ENCODE assay signal across 8 mouse cellular contexts in genomic region chr12:108275508-108275890, GRCm38 (mm10). TPM values are rescaled to one million over a fixed set of nuclear protein-coding genes. Genes with fewer than 3 reads are reported as not detected.
DNase-seq lines count a peak whose midpoint lies in the region; ATAC-seq and TF ChIP-seq lines count a peak whose summit lies in the region.

No protein-coding gene starts in this region.

- H3K4me2 ChIP-seq in heart, embryonic 14.5 days (ENCODE audit: low read length) = peak overlapping the region; percentile 92
- H3K4me2 ChIP-seq in liver, embryonic 11.5 days = peak overlapping the region; percentile 96
- peak overlapping the region; percentile 87 for H3K4me2 ChIP-seq in myocyte (ENCODE audit: low read depth)

- peaks cover 16% of the 10 kb centered on the region; the same call in 1 of the 2 replicates for H3K36me3 ChIP-seq in forebrain, embryonic 10.5 days (replicated peaks)
- no peaks in the 10 kb centered on the region for H3K36me3 ChIP-seq in heart, embryonic 14.5 days (ENCODE audit: control insufficient read depth, insufficient read depth, low read length)
- no peaks in the 10 kb centered on the region for H3K36me3 ChIP-seq in liver, embryonic 11.5 days (ENCODE audit: control insufficient read depth, insufficient read depth, low read length)
- H3K36me3 ChIP-seq in myocyte (ENCODE audit: control insufficient read depth, insufficient read depth) = no peaks in the 10 kb centered on the region

- peaks cover 27% of the 10 kb centered on the region for H3K4me1 ChIP-seq in brown adipose tissue, adult 24 weeks (ENCODE audit: control insufficient read depth, insufficient read depth, insufficient read length, low read length)
- H3K4me1 ChIP-seq in forebrain, embryonic 10.5 days = peaks cover 90% of the 10 kb centered on the region
- H3K4me1 ChIP-seq in heart, embryonic 14.5 days (ENCODE audit: control insufficient read depth in 2 of 2, insufficient read depth in 2 of 2, low read length in 2 of 2) = peaks cover 42 to 57% of the 10 kb centered on the region in 2 experiments
- H3K4me1 ChIP-seq in liver, embryonic 11.5 days (replicated peaks; ENCODE audit: control insufficient read depth, insufficient read depth, low read length) = peaks cover 57% of the 10 kb centered on the region

- peak overlapping the region; percentile 74 for H3K9ac ChIP-seq in heart, embryonic 14.5 days (ENCODE audit: low read length)
- peak overlapping the region; percentile 71 for H3K9ac ChIP-seq in liver, embryonic 11.5 days (ENCODE audit: low read depth, low read length)

- H3K27ac ChIP-seq in brown adipose tissue, adult 24 weeks (replicated peaks; ENCODE audit: low read depth, low read length) = no peak overlapping the region
- peak overlapping the region; percentile 95 for H3K27ac ChIP-seq in forebrain, embryonic 10.5 days
- peak overlapping the region; percentile 6 to 69; a peak in 2 of 4 replicates for H3K27ac ChIP-seq in heart, embryonic 14.5 days (replicated peaks in 1 of 2; ENCODE audit: control insufficient read depth in 1 of 2, insufficient read depth in 1 of 2, low read depth in 2 of 2, low read length in 2 of 2)
- peak overlapping the region; percentile 60 for H3K27ac ChIP-seq in liver, embryonic 11.5 days (ENCODE audit: low read depth, low read length)

- H3K79me2 ChIP-seq in myocyte (ENCODE audit: control insufficient read depth, insufficient read depth) = no peaks in the 10 kb centered on the region

- H3ac ChIP-seq in myocyte (ENCODE audit: control insufficient read depth, insufficient read length) = peak overlapping the region; percentile 38

- 1% methylated on average over 37 of the region's 37 CpGs for WGBS in forebrain, embryonic 10.5 days
- WGBS in heart, embryonic 14.5 days = 0% methylated on average over 35 of the region's 37 CpGs
- 0% methylated on average over 37 of the region's 37 CpGs for WGBS in liver, embryonic 11.5 days

- peaks cover 16% of the 10 kb centered on the region for H3K27me3 ChIP-seq in forebrain, embryonic 10.5 days (ENCODE audit: poor library complexity, severe bottlenecking)
- no peaks in the 10 kb centered on the region for H3K27me3 ChIP-seq in heart, embryonic 14.5 days (ENCODE audit: control insufficient read depth, insufficient read depth, low read length)
- peaks cover 18% of the 10 kb centered on the region for H3K27me3 ChIP-seq in liver, embryonic 11.5 days (replicated peaks; ENCODE audit: control insufficient read depth, insufficient read depth, low read length)
- H3K27me3 ChIP-seq in myocyte (ENCODE audit: control insufficient read depth, insufficient read depth, insufficient read length) = no peaks in the 10 kb centered on the region

- peak; percentile 96 for ATAC-seq in heart, embryonic 14.5 days (ENCODE audit: insufficient number of reproducible peaks, insufficient read depth, low FRiP score, low read depth)
- peak; percentile 98 for ATAC-seq in liver, embryonic 11.5 days (replicated peaks; ENCODE audit: low FRiP score)

- H3K4me3 ChIP-seq in brown adipose tissue, adult 24 weeks (ENCODE audit: insufficient read depth, low read depth, low read length) = peak overlapping the region; percentile 81
- H3K4me3 ChIP-seq in forebrain, embryonic 10.5 days = peak overlapping the region; percentile 88
- peak overlapping the region; percentile 56 to 62 for H3K4me3 ChIP-seq in heart, embryonic 14.5 days (ENCODE audit: control insufficient read depth in 1 of 2, insufficient read depth in 1 of 2, low read depth in 1 of 2, low read length in 2 of 2)
- H3K4me3 ChIP-seq in liver, embryonic 11.5 days (ENCODE audit: low read depth, low read length) = peak overlapping the region; percentile 69
- peak overlapping the region; percentile 52 for H3K4me3 ChIP-seq in myocyte

- peak; percentile 95 to 96 for DNase-seq in CD8-positive naive resting alpha-beta T cell, adult 2 months (ENCODE audit: low read depth in 2 of 2, low spot score in 2 of 2)
- DNase-seq in forebrain, embryonic 10.5 days (ENCODE audit: extremely low spot score, low spot score) = peak; percentile 99
- DNase-seq in kidney, postnatal 10 days = peak; percentile 99
- peak; percentile 99 for DNase-seq in liver, embryonic 11.5 days (ENCODE audit: low spot score)
- DNase-seq in spleen, postnatal 4 days (ENCODE audit: low spot score in 2 of 2) = peak; percentile 86 to 92

- peak; percentile 31 for TF ChIP-seq POLR2A in myocyte (IDR thresholded peaks at IDR 0.05; ENCODE audit: insufficient read length, low read depth)

- H3K9me3 ChIP-seq in forebrain, embryonic 10.5 days = no peaks in the 10 kb centered on the region
- no peaks in the 10 kb centered on the region for H3K9me3 ChIP-seq in heart, embryonic 14.5 days (ENCODE audit: control insufficient read depth, low read length)
- H3K9me3 ChIP-seq in liver, embryonic 11.5 days (ENCODE audit: control insufficient read depth, low read length) = no peaks in the 10 kb centered on the region

TF ChIP-seq in myocyte, 11 proteins besides CTCF, POLR2A, EP300 and RAD21:
- TF ChIP-seq USF1 (IDR thresholded peaks at IDR 0.05; ENCODE audit: low read depth) = no peak
- no peak for TF ChIP-seq MYOD1 (IDR thresholded peaks at IDR 0.05; ENCODE audit: control insufficient read depth in 1 of 3, insufficient read length in 2 of 3, low read depth in 2 of 3)
- TF ChIP-seq CEBPB (IDR thresholded peaks at IDR 0.05; ENCODE audit: insufficient read depth, poor library complexity, severe bottlenecking) = no peak
- TF ChIP-seq E2F4 (IDR thresholded peaks at IDR 0.05; ENCODE audit: insufficient read depth) = peak; percentile 11
- TF ChIP-seq SRF (IDR thresholded peaks at IDR 0.05; ENCODE audit: control insufficient read depth, insufficient read length, low read depth) = no peak
- no peak for TF ChIP-seq MAX (IDR thresholded peaks at IDR 0.05; ENCODE audit: low read depth)

RNA-seq across cellular contexts. Expression of gene Ccdc85c, which starts 0.3 kb away (rescaled TPM):
- polyA plus RNA-seq in brown adipose tissue, adult 24 weeks (2012; ENCODE audit: insufficient read depth, insufficient read length, missing spikeins) = 2.3 and 3.3 TPM in 2 replicates
- 13.5 and 14.6 TPM in 2 replicates for polyA plus RNA-seq in forebrain, embryonic 10.5 days (2016; fragmentation: Nextera tagmentation; extraction: Ambion mirVana)
- polyA plus RNA-seq in heart, embryonic 14.5 days (2014; fragmentation: Nextera tagmentation; extraction: Ambion mirVana) = 7.2 and 8.2 TPM in 2 replicates
- 5.9 and 7.4 TPM in 2 replicates for polyA plus RNA-seq in liver, embryonic 11.5 days (2014; fragmentation: Nextera tagmentation; extraction: Ambion mirVana)
- 6.6 TPM for polyA plus RNA-seq in myocyte (2012; fragmentation: generic; extraction: Trizol)

RNA-seq across cellular contexts. Expression of gene Hhipl1, which starts 30.6 kb away (rescaled TPM):
- not detected in 2 replicates for polyA plus RNA-seq in brown adipose tissue, adult 24 weeks (2012; ENCODE audit: insufficient read depth, insufficient read length, missing spikeins)
- 2.8 and 3.4 TPM in 2 replicates for polyA plus RNA-seq in forebrain, embryonic 10.5 days (2016; fragmentation: Nextera tagmentation; extraction: Ambion mirVana)
- polyA plus RNA-seq in heart, embryonic 14.5 days (2014; fragmentation: Nextera tagmentation; extraction: Ambion mirVana) = 0.63 and 0.84 TPM in 2 replicates
- 0.14 TPM in 1 of 2 replicates, not detected in the other for polyA plus RNA-seq in liver, embryonic 11.5 days (2014; fragmentation: Nextera tagmentation; extraction: Ambion mirVana)
- polyA plus RNA-seq in myocyte (2012; fragmentation: generic; extraction: Trizol) = 13.5 TPM

RNA-seq across cellular contexts. Expression of gene Cyp46a1, which starts 58.7 kb away (rescaled TPM):
- polyA plus RNA-seq in brown adipose tissue, adult 24 weeks (2012; ENCODE audit: insufficient read depth, insufficient read length, missing spikeins) = not detected in 2 replicates
- 19.4 and 20.1 TPM in 2 replicates for polyA plus RNA-seq in forebrain, embryonic 10.5 days (2016; fragmentation: Nextera tagmentation; extraction: Ambion mirVana)
- polyA plus RNA-seq in heart, embryonic 14.5 days (2014; fragmentation: Nextera tagmentation; extraction: Ambion mirVana) = 4.2 and 4.6 TPM in 2 replicates
- polyA plus RNA-seq in liver, embryonic 11.5 days (2014; fragmentation: Nextera tagmentation; extraction: Ambion mirVana) = 1.0 and 2.2 TPM in 2 replicates
- 1.6 TPM for polyA plus RNA-seq in myocyte (2012; fragmentation: generic; extraction: Trizol)
